Mouse (Mus musculus) ES-E14 (cell line): Measurements from ENCODE around the gene Fam155a.

Experiments
- CHD2 ChIP-seq: IDR thresholded peaks from 2 replicates; pipeline ENCODE4 v1.6.1; 2014; ENCODE audit warnings: mild to moderate bottlenecking, low read depth, low read length, inconsistent platforms
- HCFC1 ChIP-seq: IDR thresholded peaks from 2 replicates; pipeline ENCODE4 v1.6.1; 2012; ENCODE audit warnings: low read length, inconsistent platforms, borderline replicate concordance; ENCODE audit not compliant: insufficient read depth
- MAFK ChIP-seq: IDR thresholded peaks from 2 replicates; pipeline ENCODE4 v1.6.1; 2014; ENCODE audit warnings: mild to moderate bottlenecking, low read depth, low read length, inconsistent platforms; ENCODE audit not compliant: insufficient read depth
- ZC3H11A ChIP-seq: IDR thresholded peaks from 2 replicates; pipeline ENCODE4 v1.6.1; 2012; ENCODE audit warnings: low read depth, mild to moderate bottlenecking, inconsistent platforms, low read length, borderline replicate concordance
- ZNF384 ChIP-seq: IDR thresholded peaks from 2 replicates; pipeline ENCODE4 v1.6.1; 2012; ENCODE audit warnings: low read depth, low read length, inconsistent platforms

GRCm38 (mm10) chr8:9159322-9159721, 611.6 kb downstream of the Fam155a start:
- TF ChIP-seq HCFC1 = no peak
- TF ChIP-seq ZNF384 = no peak
- no peak for TF ChIP-seq ZC3H11A
- TF ChIP-seq CHD2 = no peak
- TF ChIP-seq MAFK = no peak
